Mouse (Mus musculus): Measurements from ENCODE around the gene Lpcat1. TPM values are rescaled to one million over a fixed set of nuclear protein-coding genes. Genes with fewer than 3 reads are reported as not detected.

Lpcat1 gene
- polyA plus RNA-seq, 1 experiment = 15.2 TPM

DNA sequence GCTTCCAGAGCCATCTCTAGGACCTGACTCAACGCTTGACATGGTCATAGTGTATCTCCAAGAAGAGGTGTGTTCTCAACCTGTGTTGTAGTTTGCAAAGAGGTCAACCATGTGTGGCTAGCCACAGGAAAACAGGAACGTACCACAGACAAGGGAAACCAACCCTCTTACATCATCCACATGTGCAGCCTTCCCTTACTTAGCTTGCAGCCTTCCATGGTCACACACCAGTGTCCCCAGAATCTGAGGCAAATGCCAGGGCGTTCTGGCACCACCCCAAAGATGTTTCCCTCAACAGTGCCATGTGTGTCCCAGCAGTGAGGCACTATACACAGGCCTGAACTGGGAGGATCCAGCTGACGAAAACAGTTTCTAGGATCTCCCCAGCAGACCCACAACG is 9.3 kb downstream of the Lpcat1 start:
- DNase-seq (ENCODE audit: low spot score) = no peak

DNA sequence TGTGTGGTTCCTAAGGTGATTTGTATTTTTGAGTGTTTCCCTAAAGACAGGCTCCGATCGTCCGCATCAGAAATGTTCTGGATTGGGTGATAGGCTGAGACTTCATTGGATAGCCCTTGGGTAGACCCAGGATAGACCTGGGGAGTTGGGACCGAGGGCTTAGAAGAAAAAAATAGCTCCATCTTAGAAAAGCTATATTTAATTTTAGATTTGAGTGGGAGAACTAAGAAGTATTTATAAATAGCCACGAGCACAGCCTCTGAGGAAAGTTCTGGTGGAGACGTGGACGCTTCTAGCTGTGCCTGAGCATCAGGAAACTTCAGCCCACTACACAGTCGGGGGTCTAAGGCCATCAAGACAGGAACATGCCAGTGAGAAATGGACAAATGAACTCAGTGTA is 9.8 kb downstream of the Lpcat1 start:
- DNase-seq (ENCODE audit: low spot score) = no peak

DNA sequence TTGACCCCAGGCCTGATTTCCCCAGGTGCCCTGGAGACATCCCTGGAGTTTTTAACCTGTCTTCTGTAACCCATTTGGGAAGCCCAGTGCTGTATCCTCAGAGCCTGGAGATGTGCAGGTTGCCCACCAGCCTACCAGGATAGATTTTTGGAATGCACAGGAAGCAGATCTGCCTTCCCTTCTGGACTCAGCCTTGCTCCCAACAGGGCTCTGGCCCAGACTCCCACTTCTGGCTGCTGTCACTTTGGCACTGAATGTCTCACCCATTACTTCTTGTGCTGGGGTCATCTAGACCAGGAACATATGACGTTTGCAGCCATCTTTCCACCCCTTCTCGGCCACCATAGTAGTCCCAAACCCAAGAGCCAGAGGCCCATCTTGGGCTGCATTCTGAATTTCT is 10.8 kb downstream of the Lpcat1 start:
- no peak for DNase-seq (ENCODE audit: low spot score)

DNA sequence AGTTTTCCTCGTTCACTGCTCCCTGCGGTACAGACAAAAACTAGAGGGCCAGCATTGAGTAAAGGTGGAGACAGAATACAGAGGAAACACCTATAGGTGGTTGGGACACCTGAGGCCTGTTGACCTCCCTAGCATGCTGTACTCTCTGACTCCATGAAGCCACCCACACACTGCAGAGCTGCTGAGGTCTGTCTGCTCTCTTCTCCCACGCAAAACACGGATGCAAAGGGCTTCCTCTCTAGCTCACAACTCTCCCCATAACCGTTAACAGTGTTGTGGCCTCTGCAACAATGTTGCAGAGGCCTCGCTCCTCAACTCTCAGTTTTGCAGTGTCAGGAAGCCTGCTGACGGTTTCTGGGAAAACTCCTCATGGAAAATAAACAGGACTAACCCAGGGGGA is 15.5 kb downstream of the Lpcat1 start:
- DNase-seq (ENCODE audit: low spot score) = no peak

DNA sequence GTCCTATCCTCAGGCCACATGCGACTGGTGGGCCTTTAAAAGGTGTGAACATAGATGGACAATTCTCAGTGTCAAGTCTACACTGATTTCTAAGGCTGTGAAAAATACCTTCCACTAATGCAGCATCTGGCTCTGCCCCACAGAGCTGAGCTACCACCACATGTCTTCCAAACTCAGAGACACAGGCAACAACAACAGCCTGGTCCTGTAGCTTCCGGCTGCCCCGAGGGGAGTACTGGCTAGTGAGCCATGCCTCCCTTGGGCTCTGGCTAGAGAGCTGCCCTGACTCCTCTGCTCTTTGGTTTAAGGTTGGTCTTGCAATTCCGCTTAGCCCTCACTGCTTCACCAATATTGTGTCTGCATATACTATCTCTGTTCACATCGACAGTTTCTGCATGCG is 16.3 kb downstream of the Lpcat1 start:
- DNase-seq (ENCODE audit: low spot score) = no peak

DNA sequence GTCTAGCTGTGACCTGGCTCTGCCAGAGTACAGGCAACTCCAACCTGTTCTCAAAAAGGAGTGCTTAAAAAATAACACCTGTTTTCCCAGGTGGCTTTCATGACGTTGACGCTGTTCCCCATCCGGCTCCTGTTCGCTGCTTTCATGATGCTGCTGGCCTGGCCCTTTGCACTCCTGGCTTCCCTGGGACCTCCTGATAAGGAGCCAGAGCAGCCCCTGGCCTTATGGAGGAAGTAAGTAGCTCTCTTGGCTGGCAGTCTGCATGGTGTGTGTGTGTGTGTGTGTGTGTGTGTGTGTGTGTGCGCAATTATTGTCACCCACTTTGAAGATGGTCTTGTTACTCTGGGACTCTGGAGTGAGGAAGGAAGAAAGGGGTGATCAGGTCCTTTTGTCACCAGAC is 17.2 kb downstream of the Lpcat1 start:
- DNase-seq (ENCODE audit: low spot score) = no peak

DNA sequence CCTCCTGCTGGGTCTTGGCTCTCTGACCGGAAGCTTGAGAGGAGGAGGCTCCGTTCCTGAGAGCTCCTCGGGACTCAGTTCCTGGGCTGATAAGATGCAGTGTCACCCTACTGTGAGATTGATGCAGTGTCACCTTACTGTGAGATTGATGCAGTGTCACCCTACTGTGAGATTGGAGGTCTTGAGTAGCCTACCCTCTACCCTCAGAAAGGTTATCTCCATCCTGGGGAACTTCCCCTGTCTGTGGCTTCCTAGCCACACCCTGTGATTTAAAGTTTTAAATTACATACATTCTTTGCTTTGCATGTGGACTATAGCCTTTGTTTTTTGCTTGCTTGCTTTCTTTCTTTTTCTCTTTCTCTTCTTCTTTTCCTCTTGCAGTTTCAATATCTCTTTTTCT is 21.1 kb downstream of the Lpcat1 start:
- no peak for DNase-seq (ENCODE audit: low spot score)

DNA sequence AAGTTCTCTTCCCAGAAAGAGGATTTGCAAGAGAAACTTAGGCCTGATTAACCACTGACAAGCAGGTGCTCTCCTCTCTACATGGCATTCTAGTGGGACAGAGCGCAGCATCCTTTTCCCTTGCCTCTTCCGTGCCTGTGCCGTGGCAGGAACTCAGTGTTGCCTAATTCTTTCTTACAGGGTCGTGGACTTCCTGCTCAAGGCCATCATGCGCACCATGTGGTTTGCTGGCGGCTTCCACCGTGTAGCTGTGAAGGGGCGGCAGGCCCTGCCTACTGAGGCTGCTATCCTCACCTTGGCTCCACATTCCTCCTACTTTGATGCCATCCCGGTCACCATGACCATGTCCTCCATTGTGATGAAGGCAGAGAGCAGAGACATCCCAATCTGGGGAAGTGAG is 21.7 kb downstream of the Lpcat1 start:
- DNase-seq (ENCODE audit: low spot score) = no peak

DNA sequence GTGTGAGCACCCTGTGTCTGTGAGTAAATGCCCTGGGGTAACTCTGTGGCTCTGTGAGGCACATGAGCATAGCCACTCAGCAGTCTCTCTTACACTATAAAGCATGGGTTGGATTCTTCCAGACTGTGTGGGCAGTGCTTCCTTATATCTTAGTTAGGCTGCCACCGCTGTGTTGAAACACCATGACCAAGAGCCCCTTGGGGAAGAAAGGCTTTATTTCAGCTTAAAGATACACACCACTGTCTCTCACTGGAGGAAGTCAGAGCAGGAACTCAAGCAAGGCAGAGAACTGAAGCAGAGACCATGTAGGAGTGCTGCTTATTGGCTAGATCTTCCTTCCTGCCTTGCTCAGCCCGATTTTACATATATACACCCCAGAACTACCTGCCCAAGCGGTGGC is 23.0 kb downstream of the Lpcat1 start:
- DNase-seq (ENCODE audit: low spot score) = no peak

DNA sequence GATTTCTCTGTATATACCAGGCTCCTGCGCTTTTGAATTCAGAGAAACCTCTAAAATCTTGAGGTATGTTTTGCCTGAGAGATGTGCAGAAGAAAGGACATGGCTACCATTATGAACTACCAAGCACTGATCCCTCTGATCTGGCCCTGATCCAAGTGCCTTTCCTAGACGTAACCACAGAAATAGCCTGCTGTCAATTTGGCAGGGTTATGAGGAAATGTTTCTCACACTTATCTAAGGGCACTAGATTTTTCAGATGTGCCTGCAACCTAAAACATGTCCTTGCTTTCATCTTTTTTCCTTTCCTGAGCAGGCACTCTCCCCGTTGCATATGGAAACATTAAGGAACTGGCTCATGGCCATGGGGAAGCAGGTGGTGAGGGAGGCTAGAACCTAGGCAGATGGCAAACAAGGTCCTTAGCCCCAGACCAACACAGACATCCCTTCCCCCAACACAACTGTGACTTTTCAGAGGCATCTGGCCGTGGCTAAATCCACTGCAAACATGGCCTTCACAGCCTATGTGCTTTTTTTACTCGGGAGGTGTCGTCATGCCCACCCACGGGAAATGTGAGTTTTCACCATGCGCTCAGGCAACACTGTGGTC is 23.7 kb downstream of the Lpcat1 start:
- DNase-seq (ENCODE audit: low spot score) = no peak

DNA sequence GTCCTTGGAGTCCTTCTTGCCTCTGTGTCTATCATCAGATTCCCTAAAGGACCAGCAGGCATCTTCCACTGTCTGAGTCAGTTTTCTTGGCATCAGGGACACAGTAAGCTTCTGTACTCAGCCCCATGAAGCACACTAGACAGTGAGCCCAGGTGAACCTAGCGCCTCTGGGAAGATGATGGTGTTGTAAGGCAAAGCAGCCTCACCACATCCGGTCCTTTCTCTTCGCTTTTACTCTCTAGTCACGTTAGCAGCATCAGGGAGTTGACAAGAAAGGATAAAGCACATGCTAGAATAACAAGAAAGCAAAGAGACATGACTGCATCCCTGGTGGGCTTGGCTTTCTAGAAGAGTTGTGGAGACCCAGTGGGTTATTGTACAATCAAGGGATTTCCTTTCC is 26.2 kb downstream of the Lpcat1 start:
- DNase-seq (ENCODE audit: low spot score) = no peak

DNA sequence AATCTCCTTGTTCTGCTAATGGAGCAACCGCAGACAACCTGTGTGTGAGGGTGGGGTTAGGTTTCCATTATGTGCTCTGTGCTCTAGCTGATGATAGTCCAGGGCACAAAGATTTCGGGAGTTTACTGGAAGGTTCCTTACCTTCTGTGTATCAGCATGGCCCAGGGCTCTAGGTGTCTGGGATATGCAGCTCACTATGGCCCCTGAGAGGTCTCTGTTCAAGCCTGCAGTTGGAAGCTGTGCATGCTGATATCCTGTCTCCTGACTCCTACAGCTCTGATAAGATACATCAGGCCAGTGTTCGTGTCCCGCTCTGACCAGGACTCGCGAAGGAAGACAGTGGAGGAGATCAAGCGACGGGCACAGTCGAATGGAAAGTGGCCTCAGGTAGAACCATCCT is 27.5 kb downstream of the Lpcat1 start:
- DNase-seq (ENCODE audit: low spot score) = no peak

DNA sequence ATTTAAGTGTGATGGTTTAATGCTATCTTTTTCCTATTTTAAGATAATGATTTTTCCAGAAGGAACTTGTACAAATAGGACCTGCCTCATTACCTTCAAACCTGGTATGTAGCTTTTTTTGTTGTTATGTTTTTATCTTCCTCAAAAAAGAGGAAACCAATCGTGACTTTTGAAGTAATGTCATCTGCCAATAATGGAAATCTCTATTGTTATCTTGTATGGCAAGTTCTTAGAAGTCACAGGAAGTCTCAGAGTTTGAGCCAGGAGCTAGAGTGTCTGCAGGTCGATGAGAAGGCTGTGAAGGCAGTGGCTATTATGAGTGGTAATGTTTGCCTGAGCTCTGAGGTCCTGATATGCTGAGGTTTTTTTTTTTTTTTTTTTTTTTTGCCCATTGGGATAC is 29.1 kb downstream of the Lpcat1 start:
- DNase-seq (ENCODE audit: low spot score) = no peak

DNA sequence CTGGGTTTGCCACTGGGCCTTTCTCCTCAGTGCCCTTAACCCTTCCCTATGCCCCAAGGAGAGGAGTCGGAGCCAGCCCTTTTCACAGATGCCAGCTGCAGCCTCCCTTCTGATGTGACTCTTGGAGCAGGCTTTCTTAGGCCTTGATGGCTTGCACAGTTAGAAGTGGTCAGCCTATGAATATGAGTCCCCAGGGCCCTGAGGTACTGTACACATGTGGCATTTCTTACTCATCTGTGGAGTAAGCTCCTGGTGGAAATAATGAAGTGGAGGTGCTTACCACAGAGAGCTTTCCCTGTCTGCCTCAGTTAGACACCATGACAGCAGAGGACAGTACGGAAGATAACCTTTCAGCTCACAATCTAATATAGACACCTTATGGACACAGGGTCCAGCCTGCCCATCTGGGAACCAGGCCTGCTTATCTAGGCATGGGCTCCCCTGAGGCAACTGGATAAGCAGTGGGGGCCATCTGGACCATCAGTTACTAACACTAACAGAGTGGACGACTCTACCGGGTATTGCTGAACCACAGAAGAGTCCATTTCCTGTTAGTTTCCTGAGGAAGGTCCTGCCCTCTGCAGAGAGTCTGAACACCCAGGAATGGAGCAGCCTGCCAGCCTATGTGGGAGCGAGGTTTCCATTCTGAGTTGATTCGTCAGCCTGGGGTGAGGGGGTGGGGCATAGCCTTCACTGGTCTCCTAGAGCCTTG is 33.1 kb downstream of the Lpcat1 start:
- no peak for DNase-seq (ENCODE audit: low spot score)

DNA sequence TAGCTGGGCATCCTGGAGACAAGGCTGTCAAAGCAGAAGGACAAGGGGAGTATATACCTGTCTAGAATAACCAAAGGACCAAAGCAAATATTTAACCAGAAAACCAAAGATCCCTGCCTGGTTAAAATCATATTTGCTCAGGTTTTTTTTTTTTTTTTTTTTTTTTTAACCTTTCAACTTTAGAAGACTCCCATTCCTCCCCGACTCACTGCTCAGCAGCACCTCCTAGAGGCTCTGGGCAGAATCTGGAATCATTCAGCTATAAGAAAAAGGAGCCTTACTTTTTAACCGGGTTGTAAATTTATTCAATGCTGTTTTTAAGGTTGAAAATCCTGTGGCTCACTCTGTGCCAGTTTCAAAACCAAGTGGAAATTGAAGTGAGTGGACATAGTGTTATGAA is 35.7 kb downstream of the Lpcat1 start:
- DNase-seq (ENCODE audit: low spot score) = no peak

DNA sequence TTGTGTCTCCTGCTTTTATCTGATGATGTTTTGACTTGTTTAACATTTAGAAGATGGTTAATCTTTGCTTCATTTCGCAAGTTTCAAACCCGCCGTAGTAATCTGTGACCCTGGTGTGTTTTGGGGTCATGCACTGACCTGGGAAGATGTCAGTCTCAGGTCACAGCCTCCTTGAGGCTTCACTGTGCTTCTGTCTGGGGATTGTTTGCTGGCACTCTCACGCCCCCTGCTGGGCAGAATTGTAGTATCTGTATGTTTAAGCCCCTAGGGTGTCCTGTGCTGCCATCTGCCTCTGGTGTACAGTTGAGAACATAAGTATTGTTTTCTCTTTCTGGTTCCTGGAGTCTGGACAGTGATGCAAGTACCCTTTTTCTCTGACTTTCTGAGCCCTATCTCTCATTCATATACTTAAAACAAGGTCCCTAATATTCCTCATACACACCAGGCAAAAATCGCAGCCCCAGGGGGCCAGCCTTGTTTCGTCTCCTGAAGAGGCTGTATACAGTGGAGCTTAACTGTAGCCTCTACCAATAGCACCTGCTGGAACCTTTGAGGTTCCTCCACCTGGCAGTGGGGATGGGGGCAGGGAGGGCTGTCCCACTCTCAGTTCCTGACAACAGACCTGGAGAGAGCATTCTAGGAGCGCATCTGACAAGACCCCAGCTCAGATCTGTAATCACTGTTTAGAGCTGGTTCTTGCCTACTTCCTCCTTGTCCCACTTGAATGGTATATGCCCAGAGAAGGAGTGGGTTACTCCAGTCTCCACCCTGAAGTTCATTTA is 38.9 kb downstream of the Lpcat1 start:
- peak; percentile 48 for DNase-seq (ENCODE audit: low spot score)

DNA sequence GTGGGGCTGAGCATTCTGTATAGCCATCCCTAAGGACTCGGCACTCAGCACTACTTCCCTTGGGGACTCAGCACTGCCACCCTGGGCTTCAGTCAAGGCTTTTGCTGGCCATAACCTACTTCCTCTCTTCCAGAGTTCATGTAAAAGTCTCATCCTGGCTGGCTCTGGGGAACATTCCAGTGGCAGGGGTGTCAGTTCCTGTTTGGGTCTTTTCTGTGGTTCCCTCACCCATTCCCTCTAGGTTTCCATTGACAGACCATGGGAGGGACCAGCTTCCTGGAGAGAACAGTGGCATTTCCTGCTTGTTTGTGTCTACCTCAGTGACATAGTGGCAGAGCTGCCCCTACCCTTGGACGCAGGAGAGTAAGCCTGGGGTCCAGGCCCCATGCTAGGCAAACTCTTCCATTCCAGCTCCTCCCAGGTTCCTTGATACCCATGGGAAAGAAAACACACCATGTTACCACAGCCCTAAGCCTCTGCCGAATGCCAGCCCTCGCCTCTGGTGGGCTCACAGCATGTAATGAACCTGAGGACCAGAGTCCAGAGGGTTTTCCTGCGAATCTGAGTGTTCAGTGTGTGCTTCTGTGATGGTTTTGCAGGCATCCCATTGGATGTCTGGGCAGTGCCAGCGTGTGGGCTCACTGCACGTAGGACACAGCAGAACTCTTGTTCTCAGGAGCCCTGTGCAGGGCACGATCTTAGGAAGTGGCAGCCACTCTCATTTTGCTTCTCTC is 42.0 kb downstream of the Lpcat1 start:
- DNase-seq (ENCODE audit: low spot score) = no peak

DNA sequence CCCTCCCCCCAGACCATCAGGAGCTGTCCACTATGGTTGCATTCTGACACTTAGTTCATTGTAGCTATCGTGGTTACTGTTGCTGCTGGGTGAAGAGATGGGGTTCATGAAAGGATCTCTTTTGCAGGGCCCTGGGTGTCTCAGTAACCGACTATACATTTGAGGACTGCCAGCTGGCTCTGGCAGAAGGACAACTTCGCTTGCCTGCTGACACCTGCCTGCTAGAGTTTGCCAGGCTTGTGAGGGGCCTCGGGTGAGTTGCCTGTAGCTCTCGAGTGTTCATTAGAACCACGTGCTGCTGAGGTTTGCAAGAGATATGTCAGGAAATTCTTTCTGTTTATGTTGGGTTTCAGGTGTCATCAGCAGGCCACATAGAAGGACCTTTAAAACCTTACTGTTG is 42.9 kb downstream of the Lpcat1 start:
- DNase-seq (ENCODE audit: low spot score) = no peak

DNA sequence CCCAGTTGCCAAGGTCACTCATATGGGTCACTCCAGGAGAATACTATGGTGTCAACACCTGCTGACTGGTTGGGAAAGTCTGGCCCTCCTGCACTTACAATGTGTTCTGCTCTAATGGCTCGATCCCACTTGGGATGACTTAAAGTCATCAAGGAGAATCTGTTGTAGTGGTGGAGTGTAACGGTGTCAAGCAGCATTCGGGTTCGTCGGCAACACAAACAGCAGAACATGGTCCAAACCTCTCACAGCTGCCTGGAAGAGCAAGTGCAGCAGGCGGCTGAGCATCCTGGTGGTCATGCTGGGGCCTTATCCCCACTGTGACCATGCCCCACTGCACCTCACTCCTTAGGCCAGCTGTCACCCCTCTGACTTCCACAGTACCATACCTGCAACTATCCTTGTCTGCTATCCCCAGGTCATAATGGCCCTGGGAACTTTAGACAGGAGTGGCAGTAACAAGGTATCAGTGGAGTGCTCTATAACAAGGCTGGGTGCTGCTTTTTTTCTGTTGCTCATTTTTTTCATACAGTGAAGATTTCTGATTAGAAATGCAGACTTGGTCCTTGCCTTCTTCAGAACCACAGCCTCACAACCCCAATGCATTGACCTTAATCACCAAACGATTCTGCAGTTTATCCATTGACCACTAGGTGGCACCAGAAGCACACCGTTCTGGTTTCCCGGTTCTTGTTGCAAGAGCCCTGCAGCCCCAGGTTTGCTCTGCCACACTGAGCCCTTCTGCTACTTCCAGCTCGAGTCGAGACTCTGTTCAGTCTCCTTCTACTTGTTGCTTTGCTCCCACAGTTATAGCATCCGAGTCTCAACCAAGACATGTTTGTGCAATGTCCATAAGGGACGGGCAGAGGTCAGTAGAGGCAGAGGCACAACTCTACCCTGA is 46.0 kb downstream of the Lpcat1 start:
- no peak for DNase-seq (ENCODE audit: low spot score)

DNA sequence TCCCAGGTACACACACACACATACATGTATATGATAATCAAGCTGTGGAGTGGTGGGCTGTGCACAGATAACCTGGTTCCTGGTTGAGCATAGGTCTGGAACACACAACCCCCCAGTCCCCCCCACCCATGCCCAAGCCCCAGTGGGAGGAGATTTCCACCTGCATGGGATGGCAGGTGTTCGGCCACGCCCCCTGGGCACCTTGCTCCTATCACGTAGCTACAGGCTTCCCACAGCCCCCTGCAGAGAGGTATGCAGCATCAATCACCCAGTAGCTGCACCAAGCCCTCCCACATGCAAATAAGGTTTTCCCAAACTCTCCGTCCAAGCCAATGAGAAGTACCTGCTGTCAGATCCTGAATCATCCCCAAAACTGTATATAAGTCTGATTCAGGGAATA is 49.9 kb downstream of the Lpcat1 start:
- no peak for DNase-seq (ENCODE audit: low spot score)

DNA sequence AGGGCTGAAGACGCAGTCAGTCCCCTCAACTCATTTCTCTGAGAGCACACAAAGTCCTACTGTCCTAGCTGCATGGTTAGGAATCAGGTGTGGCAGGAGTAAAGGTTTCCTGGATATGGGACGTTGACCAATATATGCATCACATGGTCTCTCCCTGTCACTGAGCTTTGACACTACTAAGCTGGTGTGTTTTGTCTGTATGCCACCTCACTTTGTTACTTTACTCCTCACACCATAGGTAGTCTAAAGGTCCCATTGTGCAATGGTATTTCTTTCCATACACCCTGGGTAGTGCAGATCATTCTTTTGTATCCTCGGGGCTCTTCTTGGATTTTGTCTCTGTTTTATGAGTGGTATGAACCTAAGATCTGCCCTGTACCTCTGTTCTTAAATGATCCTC is 66.7 kb downstream of the Lpcat1 start:
- no peak for DNase-seq (ENCODE audit: low spot score)

DNA sequence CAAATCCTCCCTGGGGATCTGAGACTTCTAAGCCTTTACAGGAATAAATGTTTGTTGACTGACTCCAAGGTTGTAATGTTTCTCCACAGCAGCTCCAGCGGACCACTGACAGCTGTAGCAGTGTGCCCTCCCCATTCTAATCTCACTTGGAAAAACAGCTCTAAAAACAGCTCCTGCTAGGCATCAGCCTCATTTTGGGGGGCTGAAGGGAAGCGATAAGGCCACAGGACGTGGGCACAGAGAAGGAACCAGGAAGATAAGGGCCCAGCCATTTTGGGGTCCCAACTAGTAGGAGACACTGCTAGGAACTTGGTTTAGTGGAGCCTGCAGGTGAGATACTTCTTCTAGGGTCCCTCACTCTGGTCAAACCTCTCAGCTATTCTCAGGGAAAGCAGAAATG is 68.3 kb downstream of the Lpcat1 start:
- DNase-seq (ENCODE audit: low spot score) = no peak
